Mouse (Mus musculus): ENCODE results near the gene Ccdc149.

Ccdc149 gene

DNA sequence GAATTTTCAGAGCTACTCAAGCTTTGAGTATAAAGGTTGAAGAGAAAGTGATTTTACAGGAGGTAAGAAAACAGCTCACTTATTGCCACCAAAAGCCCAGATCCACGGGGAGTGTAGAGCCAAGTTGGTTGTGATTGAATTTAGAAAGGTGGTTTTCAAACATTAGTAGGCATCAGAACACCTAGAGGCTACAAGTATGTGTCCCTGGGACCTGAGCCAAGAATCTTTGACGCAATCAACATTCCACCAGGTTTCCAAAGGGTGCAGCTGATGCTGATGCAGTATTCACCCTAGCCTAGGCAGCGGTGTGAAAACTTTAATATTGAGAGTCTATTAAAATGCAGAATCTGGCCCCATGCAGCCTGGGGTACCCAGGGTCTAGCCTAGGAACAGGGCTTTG is 135.7 kb downstream of the Ccdc149 start:
- DNase-seq (ENCODE audit: extremely low spot score, low read depth, low spot score) = no peak

DNA sequence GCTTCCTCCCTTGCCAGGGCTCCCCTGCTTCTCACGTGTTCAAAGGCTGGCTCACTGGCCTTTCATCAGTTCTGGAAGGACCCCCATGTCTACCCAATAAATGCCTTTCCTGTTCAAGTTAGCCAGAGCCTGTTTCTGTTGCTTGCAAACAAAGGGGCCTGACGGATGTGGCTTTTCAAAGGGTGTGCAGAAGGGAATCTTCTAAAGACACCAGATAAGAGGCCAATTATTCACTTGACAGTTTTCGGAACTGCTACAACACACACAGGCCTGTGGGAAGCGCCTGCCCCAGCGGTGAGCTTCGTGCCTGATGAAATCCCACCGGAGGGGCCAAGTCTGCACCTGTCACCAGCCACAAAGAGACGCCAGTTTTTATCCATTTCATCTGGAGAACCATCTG is 139.2 kb downstream of the Ccdc149 start:
- DNase-seq (ENCODE audit: extremely low spot score, low read depth, low spot score) = no peak

All from hindlimb bud, embryonic 11.5 days (tissue).